Comparison of ENCODE assay signal across 13 mouse cellular contexts in the genomic region with DNA sequence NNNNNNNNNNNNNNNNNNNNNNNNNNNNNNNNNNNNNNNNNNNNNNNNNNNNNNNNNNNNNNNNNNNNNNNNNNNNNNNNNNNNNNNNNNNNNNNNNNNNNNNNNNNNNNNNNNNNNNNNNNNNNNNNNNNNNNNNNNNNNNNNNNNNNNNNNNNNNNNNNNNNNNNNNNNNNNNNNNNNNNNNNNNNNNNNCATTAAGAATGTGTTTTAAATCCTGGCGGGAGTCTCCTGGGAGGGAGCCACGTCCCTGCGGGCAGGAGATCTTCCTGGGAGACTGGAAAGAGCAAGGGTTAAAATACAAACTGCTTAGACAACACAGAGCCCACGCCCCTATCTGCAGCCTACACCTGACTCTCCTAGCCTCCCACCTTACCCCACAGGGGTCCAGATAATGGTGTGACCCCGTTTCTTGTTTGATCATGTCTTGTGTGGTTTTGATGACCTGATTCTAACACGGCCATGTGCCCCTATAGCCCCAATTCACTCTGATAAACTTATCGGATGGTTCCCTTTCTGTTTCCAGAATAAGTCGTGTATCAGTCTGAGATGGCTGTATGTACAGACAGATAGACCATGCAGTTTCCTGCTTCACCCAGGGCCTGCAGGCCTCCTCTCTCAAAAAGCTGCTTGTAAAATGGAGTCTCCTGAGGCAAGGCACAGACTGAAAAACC.
DNase-seq lines count a peak whose midpoint lies in the region; ATAC-seq and TF ChIP-seq lines count a peak whose summit lies in the region.
"Had no signal": no experiment of that assay in that cellular context is flagged by ENCODE, and none has a peak within 500 bp of the region (broad histone marks: within the 10 kb centered on the region; RNA-seq: fewer than 3 reads in every experiment).

No protein-coding gene starts in this region.

- WGBS in lung, embryonic 16.5 days, result 39% methylated on average over 8 of the region's 8 CpGs
- 20% methylated on average over 8 of the region's 8 CpGs for WGBS in embryonic facial prominence, embryonic 10.5 days
- 46% methylated on average over 8 of the region's 8 CpGs for WGBS in kidney, embryonic 16.5 days
- WGBS in midbrain, embryonic 16.5 days, result 28% methylated on average over 8 of the region's 8 CpGs
- 87% methylated on average over 8 of the region's 8 CpGs for WGBS in thymus, adult 2 months

- no peak for ATAC-seq in lung, embryonic 16.5 days (ENCODE audit: low read depth)
- ATAC-seq in kidney, embryonic 16.5 days (ENCODE audit: low FRiP score, low TSS enrichment), result no peak
- 0 out of 2 replicates have a peak, but pooled peaks have one; percentile 26 for ATAC-seq in midbrain, embryonic 16.5 days
- ATAC-seq: activated CD4-positive, CD25-positive, alpha-beta regulatory T cell, adult 4 months had no signal

- DNase-seq in lung, postnatal 4 days, result no peak
- no peak for DNase-seq in embryonic facial prominence, embryonic 10.5 days (ENCODE audit: low spot score)
- DNase-seq in thymus, postnatal 36 days, result no peak
- DNase-seq in thymus, adult 2 months, result no peak
- DNase-seq in adrenal gland, adult 18-20 months (ENCODE audit: low spot score in 2 of 2), result no peak
- DNase-seq: cerebellum, postnatal 10 days; heart, adult 2 months; heart, postnatal 36 days; lung, adult 2 months had no signal

- TF ChIP-seq CTCF in thymus, adult 2 months (IDR thresholded peaks at IDR 0.05; ENCODE audit: borderline replicate concordance, control insufficient read depth, extremely low read depth, insufficient read depth, low read length, poor library complexity), result no peak

- H3K4me3 ChIP-seq in lung, embryonic 16.5 days (ENCODE audit: low read length), result no peak overlapping the region
- no peak overlapping the region for H3K4me3 ChIP-seq in embryonic facial prominence, embryonic 10.5 days
- no peak overlapping the region for H3K4me3 ChIP-seq in kidney, embryonic 16.5 days (ENCODE audit: low read length)
- H3K4me3 ChIP-seq in midbrain, embryonic 16.5 days (ENCODE audit: low read depth, low read length), result no peak overlapping the region
- no peak overlapping the region for H3K4me3 ChIP-seq in thymus, adult 2 months (ENCODE audit: control insufficient read depth, insufficient read depth, low read length)
- H3K4me3 ChIP-seq: heart, adult 2 months had no signal

- peaks cover 3% of the 10 kb centered on the region; the same call in 1 of the 2 replicates for H3K9me3 ChIP-seq in lung, embryonic 16.5 days (ENCODE audit: control insufficient read depth, low read length)
- peaks cover 3% of the 10 kb centered on the region; the same call in 1 of the 2 replicates for H3K9me3 ChIP-seq in embryonic facial prominence, embryonic 10.5 days
- H3K9me3 ChIP-seq in kidney, embryonic 16.5 days (ENCODE audit: low read length), result peaks cover 7% of the 10 kb centered on the region; the same call in 1 of the 2 replicates
- H3K9me3 ChIP-seq in midbrain, embryonic 16.5 days (replicated peaks; ENCODE audit: control insufficient read depth, low read length, poor library complexity, severe bottlenecking), result 0 out of 2 replicates have a peak, but pooled peaks cover 2% of the 10 kb centered on the region

- peak overlapping the region; percentile 15; the same call in 1 of the 2 replicates for H3K9ac ChIP-seq in lung, embryonic 16.5 days (ENCODE audit: low read length)
- peak overlapping the region; percentile 23; the same call in 1 of the 2 replicates for H3K9ac ChIP-seq in kidney, embryonic 16.5 days (replicated peaks; ENCODE audit: low read length)
- H3K9ac ChIP-seq in midbrain, embryonic 16.5 days (ENCODE audit: low read depth, low read length), result no peak overlapping the region; the same call in 1 of the 2 replicates

- H3K27me3 ChIP-seq in lung, embryonic 16.5 days (ENCODE audit: control insufficient read depth, insufficient read depth, low read depth, low read length), result no peaks in the 10 kb centered on the region; the same call in 1 of the 2 replicates
- peaks cover 27% of the 10 kb centered on the region for H3K27me3 ChIP-seq in embryonic facial prominence, embryonic 10.5 days (replicated peaks; ENCODE audit: low read depth, poor library complexity, severe bottlenecking)
- no peaks in the 10 kb centered on the region for H3K27me3 ChIP-seq in kidney, embryonic 16.5 days (ENCODE audit: insufficient read depth, low read length)
- H3K27me3 ChIP-seq in midbrain, embryonic 16.5 days (ENCODE audit: control insufficient read depth, insufficient read depth, low read depth, low read length), result no peaks in the 10 kb centered on the region
- H3K27me3 ChIP-seq in thymus, adult 2 months (ENCODE audit: control insufficient read depth, insufficient read depth, low read length), result no peaks in the 10 kb centered on the region

- H3K4me1 ChIP-seq in lung, embryonic 16.5 days (replicated peaks; ENCODE audit: control insufficient read depth, insufficient read depth, low read length), result peaks cover 21% of the 10 kb centered on the region
- peaks cover 47% of the 10 kb centered on the region for H3K4me1 ChIP-seq in embryonic facial prominence, embryonic 10.5 days
- H3K4me1 ChIP-seq in kidney, embryonic 16.5 days (ENCODE audit: insufficient read depth, low read length), result peaks cover 26% of the 10 kb centered on the region
- peaks cover 23% of the 10 kb centered on the region for H3K4me1 ChIP-seq in midbrain, embryonic 16.5 days (ENCODE audit: control insufficient read depth, insufficient read depth, low read length)
- H3K4me1 ChIP-seq in thymus, adult 2 months (replicated peaks; ENCODE audit: control insufficient read depth, insufficient read depth, low read length), result no peaks in the 10 kb centered on the region

- no peak overlapping the region for H3K4me2 ChIP-seq in lung, embryonic 16.5 days (ENCODE audit: low read depth, low read length)
- no peak overlapping the region for H3K4me2 ChIP-seq in kidney, embryonic 16.5 days (replicated peaks; ENCODE audit: low read depth, low read length)
- no peak overlapping the region for H3K4me2 ChIP-seq in midbrain, embryonic 16.5 days (ENCODE audit: low read length)

- no peak overlapping the region for H3K27ac ChIP-seq in lung, embryonic 16.5 days (ENCODE audit: low read length)
- peak overlapping the region; percentile 72 for H3K27ac ChIP-seq in embryonic facial prominence, embryonic 10.5 days (replicated peaks)
- H3K27ac ChIP-seq in kidney, embryonic 16.5 days (ENCODE audit: low read length), result no peak overlapping the region
- H3K27ac ChIP-seq in midbrain, embryonic 16.5 days (ENCODE audit: low read length), result no peak overlapping the region
- H3K27ac ChIP-seq in thymus, adult 2 months (ENCODE audit: control insufficient read depth, insufficient read depth, low read length), result no peak overlapping the region

- no peaks in the 10 kb centered on the region for H3K36me3 ChIP-seq in lung, embryonic 16.5 days (ENCODE audit: control insufficient read depth, insufficient read depth, low read length)
- H3K36me3 ChIP-seq in embryonic facial prominence, embryonic 10.5 days (replicated peaks), result no peaks in the 10 kb centered on the region
- H3K36me3 ChIP-seq in kidney, embryonic 16.5 days (ENCODE audit: insufficient read depth, low read length), result no peaks in the 10 kb centered on the region
- H3K36me3 ChIP-seq in midbrain, embryonic 16.5 days (ENCODE audit: control insufficient read depth, insufficient read depth, low read length), result no peaks in the 10 kb centered on the region
- no peaks in the 10 kb centered on the region for H3K36me3 ChIP-seq in thymus, adult 2 months (ENCODE audit: control insufficient read depth, insufficient read depth, low read length)

- no peak for TF ChIP-seq POLR2A in thymus, adult 2 months (IDR thresholded peaks at IDR 0.05; ENCODE audit: control insufficient read depth, extremely low read depth, insufficient read depth, low read length, poor library complexity)
